Mouse (Mus musculus) lung, postnatal 0 days (tissue): ENCODE measurements at regions not wholly inside any gene's neighbourhood (a gene's known extent, or its start where the extent isn't known, plus 50 kb on each side); places are given as distances from the start of the nearest gene placed in this dataset.
A peak's percentile ranks its signal among the peaks of the same experiment; 100 is the strongest.

Source experiments
- ATAC-seq: fragments of 200-750 bp; cut with Nextera tagmentation; 2 replicates; pipeline ENCODE4 v1.8.0; 2017; ENCODE audit warnings: moderate library complexity
- DNase-seq: peaks from one replicate; pipeline ENCODE4 v3.0.0-alpha.2; 2016; ENCODE audit warnings: low spot score
- H3K27ac ChIP-seq: fragments of 300-500 bp; sonication (generic); 2 replicates; pipeline ENCODE4 v1.5.1; 2014; ENCODE audit warnings: antibody characterized with exemption, mild to moderate bottlenecking, low read length, mixed read lengths
- H3K27me3 ChIP-seq: fragments of 300-500 bp; sonication (generic); replicated peaks from 2 replicates; pipeline ENCODE4 v1.6.1; 2014; ENCODE audit warnings: low read length, mixed read lengths; ENCODE audit not compliant: insufficient read depth
- H3K36me3 ChIP-seq: fragments of 300-500 bp; sonication (generic); 2 replicates; pipeline ENCODE4 v1.6.1; 2014; ENCODE audit warnings: low read length, mixed read lengths; ENCODE audit not compliant: insufficient read depth
- H3K4me1 ChIP-seq: fragments of 300-500 bp; sonication (generic); 2 replicates; pipeline ENCODE4 v1.6.1; 2014; ENCODE audit warnings: antibody characterized with exemption, low read depth, low read length, mixed read lengths; ENCODE audit not compliant: insufficient read depth
- H3K4me2 ChIP-seq: fragments of 300-500 bp; sonication (generic); replicated peaks from 2 replicates; pipeline ENCODE4 v1.6.1; 2014; ENCODE audit warnings: low read depth, mild to moderate bottlenecking, low read length, moderate library complexity, mixed read lengths
- H3K4me3 ChIP-seq: fragments of 300-500 bp; sonication (generic); 2 replicates; pipeline ENCODE4 v1.5.1; 2014; ENCODE audit warnings: low read depth, low read length
- H3K9ac ChIP-seq: fragments of 300-500 bp; sonication (generic); replicated peaks from 2 replicates; pipeline ENCODE4 v1.6.1; 2014; ENCODE audit warnings: low read depth, mild to moderate bottlenecking
- H3K9me3 ChIP-seq: fragments of 300-500 bp; sonication (generic); 2 replicates; pipeline ENCODE4 v1.6.1; 2016; ENCODE audit warnings: low read length, mixed read lengths
- CTCF ChIP-seq: IDR thresholded peaks from 2 replicates; pipeline ENCODE4 v1.5.1; 2016; ENCODE audit warnings: antibody characterized with exemption, mild to moderate bottlenecking
- EP300 ChIP-seq: IDR thresholded peaks from 2 replicates; pipeline ENCODE4 v1.6.1; 2016; ENCODE audit warnings: antibody characterized with exemption, mild to moderate bottlenecking, control low read depth
- WGBS: fragments of 180-500 bp; shearing (Covaris S2); extraction: QIAGEN DNeasy Blood & Tissue Kit; methylation state at CpG from one replicate; pipeline ENCODE4 v1.1.7; 2014; 5-methylcytosine and 5-hydroxymethylcytosine counted together

- Histone ChIP-seq H3K9me3 (no peaks in the 10 kb centered on the region), H3K4me3 (no peak overlapping the region), H3K36me3 (no peaks in the 10 kb centered on the region), H3K4me2 (no peak overlapping the region), H3K27me3 (no peaks in the 10 kb centered on the region), H3K4me1 (no peaks in the 10 kb centered on the region), H3K27ac (no peak overlapping the region), H3K9ac (no peak overlapping the region)
- TF ChIP-seq EP300 (no peak), CTCF (peak; percentile 70)
- WGBS, result 12% methylated on average over 2 of the region's 2 CpGs
- DNase-seq (peak; percentile 9), ATAC-seq (no peak)
These were observed 59.8 kb upstream of the Nrg3 start for GRCm38 (mm10) chr14:39532689-39533088.
